Mouse (Mus musculus) liver, embryonic 14.5 days (tissue): ENCODE data around the gene Psmb7.

Source experiments
- CTCF ChIP-seq: IDR thresholded peaks from 2 replicates; pipeline ENCODE4 v1.5.1; 2016; ENCODE audit warnings: antibody characterized with exemption, low read depth, control low read depth
- EP300 ChIP-seq: IDR thresholded peaks from 2 replicates; pipeline ENCODE4 v1.6.1; 2016; ENCODE audit warnings: antibody characterized with exemption, low read depth

- TF ChIP-seq CTCF (no peak), EP300 (no peak)
Measured at GRCm38 (mm10) chr2:38612596-38612995, 31.3 kb downstream of the Psmb7 start.
